Mouse (Mus musculus) gonadal fat pad, adult 2 months (tissue): ENCODE measurements around the gene Pla2g4c. TPM values are rescaled to one million over a fixed set of nuclear protein-coding genes. Genes with fewer than 3 reads are reported as not detected.

Source experiments
- DNase-seq: peaks from one replicate; pipeline ENCODE4 v3.0.0-alpha.2; 2012; ENCODE audit warnings: low read depth
- polyA plus RNA-seq: library from polyadenylated mRNA; depleted of rRNA; stranded (reverse); fragments of >200 nt; gene quantifications from 2 replicates; pipeline ENCODE4 v1.2.3, GENCODE M21; 2012; rRNA removed

Gene Pla2g4c
- polyA plus RNA-seq, 1 experiment, result 0.62 TPM

GRCm38 (mm10) chr7:13380588-13380987 is 56.1 kb downstream of the Pla2g4c start:
- DNase-seq, result no peak

GRCm38 (mm10) chr7:13397832-13398231 is 73.4 kb downstream of the Pla2g4c start, which contains the start of gene Cabp5:
TSS of gene Cabp5 (plus strand) at chr7:13398132.
- DNase-seq, result no peak

Other genes with a start within 250 kb of the Pla2g4c start
- gene Vmn1r85, start 229.5 kb upstream of the Pla2g4c start, polyA plus RNA-seq, result not detected in 2 replicates
- gene Vmn1r86, start 204.7 kb upstream of the Pla2g4c start, polyA plus RNA-seq, result not detected in 2 replicates
- not detected in 2 replicates for gene Vmn1r87, start 184.5 kb upstream of the Pla2g4c start, polyA plus RNA-seq
- not detected in 2 replicates for gene Vmn1r88, start 165.1 kb upstream of the Pla2g4c start, polyA plus RNA-seq
- gene Vmn1r89, start 111.6 kb upstream of the Pla2g4c start, polyA plus RNA-seq, result not detected in 2 replicates
- 7.0 and 7.8 TPM in 2 replicates for gene Lig1, start 47.4 kb upstream of the Pla2g4c start, polyA plus RNA-seq
- 3.8 and 4.5 TPM in 2 replicates for gene Zswim9, start 45.9 kb upstream of the Pla2g4c start, polyA plus RNA-seq
- not detected in 2 replicates for gene Cabp5, start 73.5 kb downstream of the Pla2g4c start, polyA plus RNA-seq
- 14.0 and 19.7 TPM in 2 replicates for gene Bsph1, start 126.2 kb downstream of the Pla2g4c start, polyA plus RNA-seq
- 82.9 and 139 TPM in 2 replicates for gene Bsph2, start 246.4 kb downstream of the Pla2g4c start, polyA plus RNA-seq